Mouse (Mus musculus) liver, embryonic 15.5 days (tissue): Measurements from ENCODE around the gene Med25. TPM values are rescaled to one million over a fixed set of nuclear protein-coding genes. Genes with fewer than 3 reads are reported as not detected.

Experiments used
- ATAC-seq: fragments of 200-750 bp; cut with Nextera tagmentation; 2 replicates; pipeline ENCODE4 v1.8.0; 2017; ENCODE audit warnings: moderate number of reproducible peaks, mild to moderate bottlenecking, moderate library complexity; ENCODE audit not compliant: insufficient read depth
- H3K27ac ChIP-seq: fragments of 300-500 bp; sonication (generic); replicated peaks from 2 replicates; pipeline ENCODE4 v1.5.1; 2015; ENCODE audit warnings: mild to moderate bottlenecking, inconsistent platforms
- H3K27me3 ChIP-seq: fragments of 300-500 bp; sonication (generic); 2 replicates; pipeline ENCODE4 v1.6.1; 2015; ENCODE audit warnings: mild to moderate bottlenecking, inconsistent platforms
- H3K36me3 ChIP-seq: fragments of 300-500 bp; sonication (generic); replicated peaks from 2 replicates; pipeline ENCODE4 v1.6.1; 2015; ENCODE audit warnings: moderate library complexity, mild to moderate bottlenecking, inconsistent platforms
- H3K4me1 ChIP-seq: fragments of 300-500 bp; sonication (generic); replicated peaks from 2 replicates; pipeline ENCODE4 v1.6.1; 2015; ENCODE audit warnings: inconsistent platforms
- H3K4me2 ChIP-seq: fragments of 300-500 bp; sonication (generic); 2 replicates; pipeline ENCODE4 v1.6.1; 2015; ENCODE audit warnings: moderate library complexity, mild to moderate bottlenecking, inconsistent platforms
- H3K4me3 ChIP-seq: fragments of 300-500 bp; sonication (generic); replicated peaks from 2 replicates; pipeline ENCODE4 v1.5.1; 2015; ENCODE audit warnings: mild to moderate bottlenecking, inconsistent platforms
- H3K9ac ChIP-seq: fragments of 300-500 bp; sonication (generic); 2 replicates; pipeline ENCODE4 v1.6.1; 2015; ENCODE audit warnings: moderate library complexity, mild to moderate bottlenecking, inconsistent platforms
- H3K9me3 ChIP-seq: fragments of 300-500 bp; sonication (generic); replicated peaks from 2 replicates; pipeline ENCODE4 v1.6.1; 2016; ENCODE audit warnings: inconsistent platforms
- WGBS: fragments of 180-500 bp; shearing (Covaris S2); methylation state at CpG from one replicate; pipeline ENCODE4 v1.1.7; 2015; ENCODE audit warnings: mixed read lengths; ENCODE audit not compliant: insufficient replicate concordance; 5-methylcytosine and 5-hydroxymethylcytosine counted together
- microRNA counts: library from miRNA; unstranded; fragments of <30 nt; microRNA quantifications from one replicate; lab custom pipeline; 2016
- microRNA-seq: library from miRNA; unstranded; fragments of <30 nt; microRNA quantifications from one replicate; pipeline ENCODE4, GENCODE M21; 2016
- polyA plus RNA-seq: library from polyadenylated mRNA; unstranded; fragments of >200 nt; fragmentation: Nextera tagmentation; extraction: Ambion mirVana; gene quantifications from 2 replicates; pipeline ENCODE4 v1.2.1, GENCODE M21; 2015

The Med25 gene
- polyA plus RNA-seq, 1 experiment from 2014 or later, result 46.8 TPM

GRCm38 (mm10) chr7:44826771-44827170 lies 65.7 kb downstream of the Med25 start:
- H3K4me2 ChIP-seq, result no peak overlapping the region
- no peak overlapping the region for H3K9ac ChIP-seq
- no peak overlapping the region for H3K4me3 ChIP-seq
- H3K27me3 ChIP-seq, result no peaks in the 10 kb centered on the region
- ATAC-seq, result no peak
- 72% methylated on average over 3 of the region's 3 CpGs for WGBS
- H3K9me3 ChIP-seq, result no peaks in the 10 kb centered on the region
- H3K36me3 ChIP-seq, result peaks cover 76% of the 10 kb centered on the region
- no peak overlapping the region for H3K27ac ChIP-seq
- H3K4me1 ChIP-seq, result peaks cover 47% of the 10 kb centered on the region

MicroRNAs encoded within 50 kb of the gene (microRNA counts, 519-probe panel; counts per million panel counts)
- microRNA mmu-miR-707 (lab: Ali Mortazavi, UCI), result not detected

Small RNAs within 50 kb of the gene (microRNA-seq; reads per million reads assigned to microRNA genes)
- gene Mir707, result not detected

Other genes starting within 250 kb of the Med25 start
- 0.18 and 0.41 TPM in 2 replicates for gene Myh14, start 221.9 kb downstream of the Med25 start, polyA plus RNA-seq
- gene Izumo2, start 184.0 kb downstream of the Med25 start, polyA plus RNA-seq, result not detected in 2 replicates
- gene Vrk3, start 144.3 kb downstream of the Med25 start, polyA plus RNA-seq, result 28.1 and 30.0 TPM in 2 replicates
- 0.94 and 1.0 TPM in 2 replicates for gene Zfp473, start 141.7 kb downstream of the Med25 start, polyA plus RNA-seq
- gene Nup62, start 76.6 kb downstream of the Med25 start, polyA plus RNA-seq, result 48.8 and 51.2 TPM in 2 replicates
- gene Il4i1, start 76.3 kb downstream of the Med25 start, polyA plus RNA-seq, result 0.35 and 0.46 TPM in 2 replicates
- 7.5 and 9.2 TPM in 2 replicates for gene Atf5, start 76.1 kb downstream of the Med25 start, polyA plus RNA-seq
- gene Akt1s1, start 43.7 kb downstream of the Med25 start, polyA plus RNA-seq, result 27.7 and 32.3 TPM in 2 replicates
- 26.1 and 29.4 TPM in 2 replicates for gene Tbc1d17, start 43.6 kb downstream of the Med25 start, polyA plus RNA-seq
- 23.8 and 28.9 TPM in 2 replicates for gene Pnkp, start 35.6 kb downstream of the Med25 start, polyA plus RNA-seq
- gene Ptov1, start 22.9 kb downstream of the Med25 start, polyA plus RNA-seq, result 54.1 and 59.1 TPM in 2 replicates
- 6.7 and 6.9 TPM in 2 replicates for gene Fuz, start 3.4 kb upstream of the Med25 start, polyA plus RNA-seq
- 69.1 and 70.9 TPM in 2 replicates for gene Ap2a1, start 36.8 kb upstream of the Med25 start, polyA plus RNA-seq
- 0.08 TPM in 1 of 2 replicates, not detected in the other for gene Tsks, start 50.5 kb upstream of the Med25 start, polyA plus RNA-seq
- gene Cpt1c, start 82.1 kb upstream of the Med25 start, polyA plus RNA-seq, result 1.5 and 1.6 TPM in 2 replicates
- gene Prmt1, start 93.9 kb upstream of the Med25 start, polyA plus RNA-seq, result 111 and 114 TPM in 2 replicates
- 39.4 and 47.2 TPM in 2 replicates for gene Irf3, start 104.9 kb upstream of the Med25 start, polyA plus RNA-seq
- gene Bcl2l12, start 106.0 kb upstream of the Med25 start, polyA plus RNA-seq, result 12.3 and 13.7 TPM in 2 replicates
- 10.4 and 11.9 TPM in 2 replicates for gene Scaf1, start 123.7 kb upstream of the Med25 start, polyA plus RNA-seq
- 20.8 and 23.6 TPM in 2 replicates for gene Rras, start 125.2 kb upstream of the Med25 start, polyA plus RNA-seq
- 2.1 and 2.3 TPM in 2 replicates for gene Prr12, start 160.2 kb upstream of the Med25 start, polyA plus RNA-seq
- 25.9 and 27.4 TPM in 2 replicates for gene Nosip, start 169.7 kb upstream of the Med25 start, polyA plus RNA-seq
- 8.5 and 9.0 TPM in 2 replicates for gene Prrg2, start 170.0 kb upstream of the Med25 start, polyA plus RNA-seq
- gene Rcn3, start 199.5 kb upstream of the Med25 start, polyA plus RNA-seq, result 26.3 and 26.6 TPM in 2 replicates
- 43.6 and 51.2 TPM in 2 replicates for gene Fcgrt, start 211.1 kb upstream of the Med25 start, polyA plus RNA-seq
- 673 and 768 TPM in 2 replicates for gene Rps11, start 231.7 kb upstream of the Med25 start, polyA plus RNA-seq
- gene Rpl13a, start 236.0 kb upstream of the Med25 start, polyA plus RNA-seq, result 534 and 633 TPM in 2 replicates
- 0.10 TPM in 1 of 2 replicates, not detected in the other for gene Gm45713, start 243.5 kb upstream of the Med25 start, polyA plus RNA-seq
- gene Flt3l, start 243.7 kb upstream of the Med25 start, polyA plus RNA-seq, result 3.4 and 3.7 TPM in 2 replicates